Mouse (Mus musculus) G1E (cell line): ENCODE measurements around the gene Erc2.

Source experiments
- CTCF ChIP-seq: IDR thresholded peaks from 2 replicates; pipeline ENCODE4 v1.5.1; 2012; ENCODE audit warnings: low read depth, low read length, inconsistent platforms, mixed read lengths
- TAL1 ChIP-seq: conservative IDR thresholded peaks from 2 replicates; pipeline ENCODE4 v1.6.1; 2012; ENCODE audit warnings: low read depth, low read length, inconsistent platforms, mixed read lengths

DNA sequence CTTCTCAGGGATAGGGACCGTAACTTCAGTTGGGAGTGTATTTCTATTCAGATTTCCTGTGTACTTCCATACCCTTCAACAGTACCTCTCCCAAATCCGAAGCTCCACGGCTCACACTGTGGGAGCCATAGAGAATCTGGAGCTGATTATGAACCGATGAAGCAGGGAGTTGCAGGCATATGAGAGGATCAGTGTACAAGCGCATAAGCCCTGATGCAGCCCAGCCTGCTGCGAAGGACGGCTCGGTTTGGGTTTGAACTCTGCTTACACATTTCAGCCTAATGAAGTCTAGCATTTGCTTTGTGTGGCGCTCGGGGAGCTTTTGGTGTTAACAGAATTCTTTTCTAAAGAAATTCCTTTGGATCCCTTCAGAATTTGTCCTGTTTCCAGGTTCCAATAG lies 749.4 kb downstream of the Erc2 start:
- TF ChIP-seq CTCF (no peak), TAL1 (no peak)
